Mouse (Mus musculus): ENCODE measurements around the gene Tsc22d3. TPM values are rescaled to one million over a fixed set of nuclear protein-coding genes. Genes with fewer than 3 reads are reported as not detected.
"Not testable (repeated sequence)": the region's sequence is repeated elsewhere in the genome, so short reads cannot be mapped to it uniquely, and the experiment has no call there.

The Tsc22d3 gene
- total RNA-seq, 2 experiments from 2014 or later = 78.5 to 97.3 TPM

- DNase-seq (ENCODE audit: low spot score in 2 of 2) = no peak
These were observed 32.6 kb downstream of the Tsc22d3 start for GRCm38 (mm10) chrX:140567711-140568407.

- DNase-seq (ENCODE audit: low spot score in 2 of 2) = no peak
These were observed 34.7 kb downstream of the Tsc22d3 start for GRCm38 (mm10) chrX:140565759-140566158.

DNA sequence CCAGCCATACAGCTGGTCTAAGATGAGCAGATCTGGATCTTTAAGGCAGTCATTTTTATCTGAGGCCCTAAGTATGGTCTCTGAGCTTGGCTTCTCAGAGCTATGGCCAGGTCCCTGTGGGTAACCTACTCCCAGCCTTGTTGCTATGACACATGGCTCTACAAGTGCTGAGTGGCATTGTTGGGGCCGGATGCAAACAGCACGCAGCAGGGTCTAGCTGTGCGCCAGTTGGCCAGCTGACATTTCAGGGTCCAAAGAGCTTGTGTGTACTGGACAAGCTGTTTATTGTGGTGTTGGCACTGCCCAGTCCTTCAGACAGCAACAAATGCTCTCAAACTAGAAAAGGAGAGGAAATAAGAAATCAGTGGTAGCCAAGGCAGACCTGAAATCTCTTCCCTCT is 35.2 kb downstream of the Tsc22d3 start:
- DNase-seq (ENCODE audit: low spot score in 2 of 2) = no peak

DNA sequence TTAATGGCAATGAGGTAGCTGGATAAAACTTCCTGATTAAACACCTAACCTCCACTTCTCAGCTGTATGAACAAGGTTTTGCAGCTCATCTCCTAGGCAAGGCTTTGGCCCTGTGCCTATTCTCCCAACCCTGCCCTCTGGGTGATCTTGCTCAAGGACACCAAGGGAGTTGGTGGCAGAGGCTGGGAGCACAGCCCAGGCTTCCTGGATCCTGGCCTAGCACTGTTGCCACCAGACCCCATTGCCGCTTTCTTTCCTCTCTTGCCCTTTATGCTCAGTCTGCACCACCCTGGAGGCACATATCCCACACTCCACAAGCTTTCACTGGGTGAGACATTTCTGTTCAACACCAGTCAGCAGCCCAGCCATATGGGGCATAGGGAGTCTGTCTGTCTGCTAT is 35.7 kb downstream of the Tsc22d3 start:
- no peak for DNase-seq (ENCODE audit: low spot score in 2 of 2)

- DNase-seq (ENCODE audit: low spot score in 2 of 2) = no peak
These were observed 42.1 kb downstream of the Tsc22d3 start for GRCm38 (mm10) chrX:140558176-140558844.

DNA sequence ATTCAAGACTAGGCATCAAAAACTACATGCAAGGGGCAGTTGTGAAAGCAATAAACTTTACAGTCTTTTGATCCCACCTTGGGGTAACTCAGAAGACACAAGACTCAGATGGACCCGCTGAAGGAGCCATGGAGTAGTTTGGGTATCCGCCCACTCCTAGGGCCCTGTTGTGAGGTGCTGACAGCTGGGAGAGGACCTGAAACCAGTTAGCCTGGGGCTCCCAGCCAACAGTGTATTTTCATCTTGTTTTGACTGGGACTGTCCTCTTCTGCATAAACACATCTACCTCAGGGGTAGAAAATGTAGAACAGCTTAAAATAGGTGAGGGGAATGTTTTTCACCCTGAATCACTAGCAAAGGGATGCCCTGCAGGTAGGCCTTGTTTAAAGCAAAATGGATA is 44.5 kb downstream of the Tsc22d3 start:
- DNase-seq (ENCODE audit: low spot score in 2 of 2) = no peak

GRCm38 (mm10) chrX:140555423-140555822 is 45.0 kb downstream of the Tsc22d3 start:
- no peak for DNase-seq (ENCODE audit: low spot score in 2 of 2)

DNA sequence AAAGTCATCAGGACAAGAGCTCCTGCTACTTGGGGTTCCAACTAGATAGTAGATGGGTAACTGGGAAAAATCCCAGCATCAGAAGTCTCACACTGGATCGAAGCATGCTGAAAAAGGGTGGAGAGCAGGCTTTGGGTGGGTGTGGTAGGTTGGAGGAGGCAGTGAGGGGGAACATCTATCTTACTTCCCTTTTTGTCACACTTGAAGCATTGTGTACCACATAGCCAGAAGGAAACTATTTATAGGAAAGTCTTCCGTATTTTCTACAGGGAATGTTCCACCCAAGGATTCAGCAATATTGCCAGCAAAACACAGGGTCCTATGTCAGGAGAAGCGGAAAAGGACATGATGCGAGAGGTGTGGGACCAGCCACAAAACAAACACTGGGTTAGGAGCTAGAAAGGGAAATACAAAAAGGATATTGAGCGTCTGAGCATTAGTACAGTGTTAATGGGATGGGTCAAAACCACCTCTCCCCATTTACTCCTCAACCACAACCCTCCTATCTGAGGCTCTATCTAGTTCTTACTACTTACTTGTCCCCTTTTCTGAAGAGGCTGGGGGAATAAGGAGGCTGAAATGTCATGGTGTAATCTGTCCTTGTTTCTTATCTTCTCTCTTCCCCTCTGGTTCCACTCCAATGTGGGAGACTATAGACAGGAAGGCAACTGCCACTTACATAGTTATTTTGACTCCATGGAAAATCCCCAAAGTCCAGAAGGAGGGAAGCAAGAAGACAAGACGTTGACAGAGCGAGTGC is 52.6 kb downstream of the Tsc22d3 start:
- no peak for DNase-seq (ENCODE audit: low spot score in 2 of 2)

GRCm38 (mm10) chrX:140544737-140545136 is 55.7 kb downstream of the Tsc22d3 start:
- peak; percentile 35 to 65 for DNase-seq (ENCODE audit: low spot score in 2 of 2)

- DNase-seq (ENCODE audit: low spot score in 2 of 2) = peak; percentile 65 to 72
These were observed 57.4 kb downstream of the Tsc22d3 start for GRCm38 (mm10) chrX:140542938-140543673.

DNA sequence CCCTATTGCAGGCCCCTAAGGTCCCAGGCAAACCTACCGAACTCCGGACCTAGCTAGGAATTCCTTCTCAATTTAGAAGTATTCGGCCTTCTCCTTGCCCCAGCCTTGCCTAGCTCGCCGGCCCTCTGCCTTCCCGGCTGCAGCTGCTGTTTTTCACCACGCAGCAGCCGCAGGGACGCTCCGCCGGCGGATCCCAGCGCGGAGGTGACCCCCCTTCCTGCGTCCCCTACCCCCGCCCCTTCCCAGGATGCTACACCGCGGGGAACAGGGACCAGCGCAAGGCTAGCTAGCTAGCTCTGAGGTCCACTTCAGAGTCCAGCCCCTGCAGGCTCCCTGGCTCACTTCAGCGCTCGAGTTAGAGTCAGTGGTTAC is 58.0 kb downstream of the Tsc22d3 start:
- DNase-seq (ENCODE audit: low spot score in 2 of 2) = peak in 1 of 2 experiments; percentile 27

DNA sequence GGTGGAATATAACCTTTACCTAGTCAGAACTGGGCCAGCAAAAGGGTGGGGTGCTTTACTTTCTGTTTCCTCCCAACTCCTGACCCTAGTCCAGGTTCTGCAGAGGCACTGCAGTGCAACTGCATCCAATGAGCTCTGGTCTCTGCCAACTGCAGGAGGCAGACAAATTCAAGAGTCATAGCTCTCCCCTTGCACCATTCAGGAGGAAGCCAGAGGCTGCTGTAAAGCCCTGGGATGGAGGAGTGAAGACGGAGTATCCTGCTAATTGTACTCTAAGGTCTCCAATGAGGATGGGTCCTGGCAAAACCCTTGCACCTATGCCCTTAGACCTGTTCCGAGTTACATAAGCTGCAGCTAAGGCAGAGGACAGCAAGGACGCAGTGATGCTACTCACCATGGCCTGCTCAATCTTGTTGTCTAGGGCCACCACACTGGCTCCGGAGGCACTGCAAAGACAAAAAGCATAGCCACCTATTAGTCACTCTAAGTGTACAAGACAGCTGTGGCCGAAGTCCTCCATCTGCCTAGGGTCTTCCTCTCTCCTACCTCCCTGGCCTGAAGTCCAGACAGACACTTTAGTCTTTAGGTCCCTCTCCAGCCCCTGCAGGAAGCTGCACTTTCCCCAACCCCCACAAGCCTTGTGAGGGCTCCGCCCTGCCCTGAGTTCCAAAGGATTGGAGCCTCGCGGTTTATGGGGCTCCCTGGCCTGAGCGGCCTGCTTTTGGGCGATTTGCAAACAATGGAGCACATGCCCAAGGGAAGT is 58.6 kb downstream of the Tsc22d3 start:
- DNase-seq (ENCODE audit: low spot score in 2 of 2) = peak in 1 of 2 experiments; percentile 32

DNA sequence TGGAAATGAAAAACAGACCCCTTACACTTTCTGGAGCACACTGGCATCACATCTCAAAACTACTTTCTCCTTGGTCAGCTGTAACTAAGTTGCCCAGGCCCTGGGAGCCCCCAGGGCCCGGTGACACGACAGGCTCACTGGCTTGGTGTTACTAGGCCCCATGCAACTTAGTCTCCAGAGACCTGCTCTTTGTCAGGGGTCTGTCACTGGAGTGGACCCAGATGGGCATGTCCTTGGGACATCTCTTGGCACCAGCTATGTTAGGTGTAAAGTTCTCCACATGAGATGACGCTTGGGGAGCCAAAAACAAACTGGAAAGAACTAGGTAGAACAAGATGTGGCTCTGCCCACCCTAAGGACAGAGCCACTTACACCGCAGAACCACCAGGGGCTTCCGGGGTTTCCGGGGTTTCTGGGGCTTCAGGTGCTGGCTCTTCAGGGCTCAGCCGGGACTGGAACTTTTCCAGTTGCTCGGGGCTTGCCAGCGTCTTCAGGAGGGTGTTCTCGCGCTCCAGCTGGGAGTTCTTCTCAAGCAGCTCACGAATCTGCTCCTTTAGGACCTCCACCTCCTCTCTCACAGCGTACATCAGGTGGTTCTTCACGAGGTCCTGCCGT is 59.9 kb downstream of the Tsc22d3 start:
- DNase-seq (ENCODE audit: low spot score in 2 of 2) = no peak

DNA sequence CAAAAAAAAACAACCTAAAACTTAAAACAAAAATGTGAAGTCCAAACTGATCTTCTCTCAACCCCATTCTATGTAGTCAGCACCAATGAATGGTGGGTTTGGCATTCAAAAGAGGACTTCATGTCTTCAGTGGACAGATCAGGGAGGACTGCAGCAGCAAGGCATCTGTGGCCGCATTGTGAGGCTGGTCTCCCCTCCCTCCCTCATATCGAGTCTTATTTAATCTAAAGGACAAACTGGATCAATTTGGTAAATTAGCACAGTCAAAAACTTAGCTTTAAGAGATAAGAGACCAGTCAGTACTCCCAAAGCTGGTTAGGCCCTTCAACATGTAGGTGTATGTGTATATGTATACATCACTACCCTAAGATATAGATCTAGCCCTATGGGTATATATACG is 60.6 kb downstream of the Tsc22d3 start:
- not testable (repeated sequence) for DNase-seq (ENCODE audit: low spot score in 2 of 2)

GRCm38 (mm10) chrX:140539111-140539680 is 61.3 kb downstream of the Tsc22d3 start:
- no peak for DNase-seq (ENCODE audit: low spot score in 2 of 2)

DNA sequence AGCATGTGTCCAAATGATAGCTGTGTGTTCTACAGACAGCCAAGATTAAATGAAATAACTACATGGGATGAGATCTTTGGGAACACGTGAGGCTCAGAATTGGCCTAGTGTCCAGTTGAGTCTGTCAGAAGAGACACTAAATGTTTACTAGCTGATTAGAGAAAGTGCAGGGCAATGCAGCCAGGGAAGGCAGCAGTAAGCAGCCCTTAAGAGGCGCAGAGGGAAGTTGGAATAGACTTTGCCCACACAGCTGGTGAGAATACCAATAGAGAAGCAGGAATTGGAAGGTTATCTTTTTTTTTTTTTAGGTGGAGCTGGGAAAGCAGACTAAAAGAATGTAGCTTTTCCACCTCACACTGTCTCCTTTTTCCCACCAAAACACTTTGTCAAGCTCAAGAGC is 61.8 kb downstream of the Tsc22d3 start:
- DNase-seq (ENCODE audit: low spot score in 2 of 2) = no peak

GRCm38 (mm10) chrX:140537662-140538061 is 62.8 kb downstream of the Tsc22d3 start:
- no peak for DNase-seq (ENCODE audit: low spot score in 2 of 2)

DNA sequence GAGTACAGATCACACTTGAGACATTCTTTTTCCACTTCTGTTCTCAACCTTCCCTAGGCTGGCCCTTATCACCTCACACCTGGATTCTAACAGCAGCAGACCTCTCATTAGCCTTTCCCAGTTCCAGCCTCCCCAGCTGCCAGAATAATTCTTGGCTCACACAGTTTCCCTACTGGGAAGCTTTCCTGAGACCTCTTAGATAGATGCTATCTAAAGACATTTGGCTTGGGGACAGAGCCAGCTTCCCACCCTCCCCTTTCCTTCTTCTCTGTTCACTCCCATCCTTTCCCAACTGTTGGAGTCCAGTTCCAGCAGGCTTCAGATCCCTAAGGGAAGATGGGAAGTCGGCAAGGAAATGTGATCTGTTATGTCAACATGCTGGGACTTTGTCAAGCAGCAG is 65.0 kb downstream of the Tsc22d3 start:
- no peak for DNase-seq (ENCODE audit: low spot score in 2 of 2)

DNA sequence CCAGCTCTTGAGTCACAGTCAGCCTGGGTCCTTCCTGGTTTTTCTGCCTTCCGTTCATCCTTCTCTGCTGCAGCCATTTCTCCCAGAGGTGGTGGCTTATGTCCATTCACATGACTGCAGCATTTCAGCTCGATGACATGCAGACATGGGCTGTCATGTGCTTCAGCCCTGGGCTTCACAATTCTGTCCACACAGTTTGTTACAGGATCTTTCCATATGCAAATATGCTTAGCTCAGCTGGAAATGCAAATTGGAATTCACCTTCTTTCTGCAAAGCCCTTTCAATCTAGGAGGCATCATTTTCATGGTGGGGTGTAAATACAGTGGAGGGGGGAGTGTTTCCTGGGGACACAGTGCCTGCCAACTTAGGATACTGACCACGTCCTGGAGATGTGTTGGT is 66.2 kb downstream of the Tsc22d3 start:
- no peak for DNase-seq (ENCODE audit: low spot score in 2 of 2)

DNA sequence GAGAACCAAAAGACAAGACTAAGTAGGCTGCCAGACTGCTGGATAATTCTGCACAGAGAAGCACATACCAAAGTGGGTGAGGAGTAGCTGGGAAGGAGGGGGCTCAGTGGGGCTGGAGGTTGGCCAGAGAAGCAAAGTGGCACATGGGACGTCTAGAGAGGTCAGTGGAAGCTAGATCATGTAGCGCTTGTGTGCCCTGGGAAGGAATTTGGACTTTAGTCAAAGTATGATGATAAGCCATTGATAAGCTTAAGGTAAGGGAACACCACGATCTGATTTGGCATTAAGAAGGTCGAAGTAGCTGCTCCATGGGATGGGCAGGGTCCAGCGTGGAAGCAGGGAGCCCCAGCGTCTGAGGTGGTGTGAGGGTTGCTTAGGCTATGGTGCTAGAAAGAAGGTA is 68.1 kb downstream of the Tsc22d3 start:
- DNase-seq (ENCODE audit: low spot score in 2 of 2) = no peak
